Mouse (Mus musculus) embryonic fibroblast, embryonic 13.5 days (primary cell): ENCODE measurements around the gene Gm9887. TPM values are rescaled to one million over a fixed set of nuclear protein-coding genes. Genes with fewer than 3 reads are reported as not detected.
A peak's percentile ranks its signal among the peaks of the same experiment; 100 is the strongest.

Experiments
- H3K27ac ChIP-seq: 2 replicates; pipeline ENCODE4 v1.5.1; 2012; ENCODE audit warnings: low read length, control low read depth, inconsistent platforms; ENCODE audit not compliant: insufficient read depth
- H3K4me1 ChIP-seq: 2 replicates; pipeline ENCODE4 v1.6.1; 2011; ENCODE audit warnings: low read length; ENCODE audit not compliant: control insufficient read depth, insufficient read depth
- H3K4me3 ChIP-seq: 2 replicates; pipeline ENCODE4 v1.5.1; 2011; ENCODE audit warnings: mild to moderate bottlenecking, control low read depth, low read length; ENCODE audit not compliant: insufficient read depth
- CTCF ChIP-seq: IDR thresholded peaks from 2 replicates; pipeline ENCODE4 v1.5.1; 2011; ENCODE audit warnings: mild to moderate bottlenecking, control low read depth, low read length, moderate library complexity, borderline replicate concordance; ENCODE audit not compliant: insufficient read depth
- POLR2A ChIP-seq: IDR thresholded peaks from 2 replicates; pipeline ENCODE4 v1.6.1; 2011; ENCODE audit warnings: low read depth, mild to moderate bottlenecking, control low read depth, low read length, moderate library complexity
- polyA plus RNA-seq: library from polyadenylated mRNA; stranded (reverse); fragments of >200 nt; gene quantifications from 2 replicates; pipeline ENCODE4 v1.2.4, GENCODE M21; 2011; ENCODE audit warnings: low read depth; ENCODE audit not compliant: missing spikeins, insufficient read length

Gm9887 gene
- polyA plus RNA-seq, 1 experiment: not detected

- H3K4me1 ChIP-seq: peaks cover 9% of the 10 kb centered on the region; the same call in 1 of the 2 replicates
- peak overlapping the region; percentile 42 for H3K27ac ChIP-seq
- no peak overlapping the region for H3K4me3 ChIP-seq
- TF ChIP-seq CTCF (no peak), POLR2A (no peak)
These were observed 39.7 kb upstream of the Gm9887 start for GRCm38 (mm10) chr12:69411936-69412335.

- H3K4me3 ChIP-seq: no peak overlapping the region
- H3K27ac ChIP-seq: no peak overlapping the region
- no peak for TF ChIP-seq CTCF
- TF ChIP-seq POLR2A: no peak
These were observed 38.5 kb upstream of the Gm9887 start for GRCm38 (mm10) chr12:69410767-69411166.

GRCm38 (mm10) chr12:69402594-69403167, 30.4 kb upstream of the Gm9887 start:
- Histone ChIP-seq H3K4me1 (peaks cover 4% of the 10 kb centered on the region), H3K27ac (no peak overlapping the region), H3K4me3 (no peak overlapping the region)
- TF ChIP-seq POLR2A: no peak
- TF ChIP-seq CTCF: no peak

More at GRCm38 (mm10) chr12:69410767-69411166, 38.5 kb upstream of the Gm9887 start:
- peaks cover 9% of the 10 kb centered on the region; the same call in 1 of the 2 replicates for H3K4me1 ChIP-seq

GRCm38 (mm10) chr12:69402100-69402499, 29.8 kb upstream of the Gm9887 start:
- no peak overlapping the region for H3K27ac ChIP-seq
- TF ChIP-seq POLR2A: no peak
- TF ChIP-seq CTCF: no peak
- no peak overlapping the region for H3K4me3 ChIP-seq
- peaks cover 4% of the 10 kb centered on the region for H3K4me1 ChIP-seq

GRCm38 (mm10) chr12:69400871-69401286, 28.6 kb upstream of the Gm9887 start:
- Histone ChIP-seq H3K4me1 (peaks cover 4% of the 10 kb centered on the region), H3K4me3 (no peak overlapping the region), H3K27ac (no peak overlapping the region)
- TF ChIP-seq CTCF (no peak), POLR2A (no peak)

- no peak for TF ChIP-seq CTCF
- no peak for TF ChIP-seq POLR2A
- Histone ChIP-seq H3K27ac (no peak overlapping the region), H3K4me1 (peaks cover 4% of the 10 kb centered on the region), H3K4me3 (no peak overlapping the region)
These were observed 28.1 kb upstream of the Gm9887 start for GRCm38 (mm10) chr12:69400367-69400766.

GRCm38 (mm10) chr12:69394456-69394855, 22.2 kb upstream of the Gm9887 start:
- Histone ChIP-seq H3K4me1 (no peaks in the 10 kb centered on the region), H3K27ac (no peak overlapping the region), H3K4me3 (no peak overlapping the region)
- TF ChIP-seq CTCF: no peak
- TF ChIP-seq POLR2A: no peak

GRCm38 (mm10) chr12:69393076-69393475, 20.8 kb upstream of the Gm9887 start:
- Histone ChIP-seq H3K27ac (no peak overlapping the region), H3K4me3 (no peak overlapping the region), H3K4me1 (0 out of 2 replicates have a peak, but pooled peaks cover 1% of the 10 kb centered on the region)
- no peak for TF ChIP-seq CTCF
- no peak for TF ChIP-seq POLR2A

- TF ChIP-seq CTCF (no peak), POLR2A (no peak)
- Histone ChIP-seq H3K27ac (no peak overlapping the region), H3K4me3 (no peak overlapping the region), H3K4me1 (peaks cover 4% of the 10 kb centered on the region; the same call in 1 of the 2 replicates)
These were observed 17.9 kb upstream of the Gm9887 start for GRCm38 (mm10) chr12:69390000-69390698.

- Histone ChIP-seq H3K4me3 (no peak overlapping the region), H3K4me1 (peaks cover 4% of the 10 kb centered on the region; the same call in 1 of the 2 replicates), H3K27ac (no peak overlapping the region)
- TF ChIP-seq CTCF: no peak
- TF ChIP-seq POLR2A: no peak
These were observed 17.1 kb upstream of the Gm9887 start for GRCm38 (mm10) chr12:69389273-69389938.
